Mouse (Mus musculus): ENCODE data around the gene Exosc7.

Gene Exosc7

GRCm38 (mm10) chr9:123138891-123139474 lies 26.0 kb downstream of the Exosc7 start:
- in situ Hi-C loops (cut with MboI, MseI) = no loop called here

GRCm38 (mm10) chr9:123139887-123140614 lies 27.0 kb downstream of the Exosc7 start:
- in situ Hi-C loops (cut with MboI, MseI) = no loop called here

- in situ Hi-C loops (cut with MboI, MseI) = no loop called here
Observed at GRCm38 (mm10) chr9:123148430-123148829, 35.4 kb downstream of the Exosc7 start.

- in situ Hi-C loops (cut with MboI, MseI) = no loop called here
Observed at GRCm38 (mm10) chr9:123150241-123151020, 37.4 kb downstream of the Exosc7 start, which contains the start of gene Clec3b. Gene Clec3b (plus strand): TSS chr9:123150946.

- in situ Hi-C loops (cut with MboI, MseI) = no loop called here
Observed at GRCm38 (mm10) chr9:123151561-123151960, 38.5 kb downstream of the Exosc7 start.

- in situ Hi-C loops (cut with MboI, MseI) = no loop called here
Observed at GRCm38 (mm10) chr9:123152026-123152425, 39.0 kb downstream of the Exosc7 start.

GRCm38 (mm10) chr9:123153121-123153520 lies 40.1 kb downstream of the Exosc7 start:
- in situ Hi-C loops (cut with MboI, MseI) = no loop called here

- in situ Hi-C loops (cut with MboI, MseI) = no loop called here
Observed at GRCm38 (mm10) chr9:123156910-123157361, 43.9 kb downstream of the Exosc7 start.

- in situ Hi-C loops (cut with MboI, MseI) = no loop called here
Observed at GRCm38 (mm10) chr9:123157699-123158098, 44.7 kb downstream of the Exosc7 start.

GRCm38 (mm10) chr9:123158125-123158836 lies 45.3 kb downstream of the Exosc7 start:
- in situ Hi-C loops (cut with MboI, MseI) = no loop called here

- in situ Hi-C loops (cut with MboI, MseI) = no loop called here
Observed at GRCm38 (mm10) chr9:123159330-123159729, 46.3 kb downstream of the Exosc7 start.

- in situ Hi-C loops (cut with MboI, MseI) = loop anchor here (5.0 kb wide), 1 partner anchor 91 kb away; no protein-coding TSS in a partner anchor
Observed at GRCm38 (mm10) chr9:123161792-123162191, 48.8 kb downstream of the Exosc7 start.

GRCm38 (mm10) chr9:123162985-123163694 lies 50.1 kb downstream of the Exosc7 start:
- in situ Hi-C loops (cut with MboI, MseI) = loop anchor here (5.0 kb wide), 1 partner anchor 89 kb away; no protein-coding TSS in a partner anchor

- in situ Hi-C loops (cut with MboI, MseI) = no loop called here
Observed at GRCm38 (mm10) chr9:123165781-123166443, 52.9 kb downstream of the Exosc7 start.

- in situ Hi-C loops (cut with MboI, MseI) = no loop called here
Observed at GRCm38 (mm10) chr9:123173760-123174159, 60.7 kb downstream of the Exosc7 start.

GRCm38 (mm10) chr9:123174356-123174755 lies 61.3 kb downstream of the Exosc7 start:
- in situ Hi-C loops (cut with MboI, MseI) = no loop called here

GRCm38 (mm10) chr9:123177380-123178048 lies 64.5 kb downstream of the Exosc7 start:
- in situ Hi-C loops (cut with MboI, MseI) = no loop called here

GRCm38 (mm10) chr9:123180003-123180402 lies 67.0 kb downstream of the Exosc7 start:
- in situ Hi-C loops (cut with MboI, MseI) = no loop called here

- in situ Hi-C loops (cut with MboI, MseI) = no loop called here
Observed at GRCm38 (mm10) chr9:123183226-123183625, 70.2 kb downstream of the Exosc7 start.

- in situ Hi-C loops (cut with MboI, MseI) = no loop called here
Observed at GRCm38 (mm10) chr9:123185546-123185945, 72.5 kb downstream of the Exosc7 start.
